Mouse (Mus musculus) heart, adult 2 months (tissue): ENCODE measurements around the gene Zfp704.

ENCODE experiments used
- CTCF ChIP-seq: fragments of 200-600 bp; IDR thresholded peaks from 2 replicates; pipeline ENCODE4 v1.8.1; 2022; ENCODE audit warnings: antibody characterized with exemption, mild to moderate bottlenecking, moderate library complexity
- POLR2A ChIP-seq: fragments of 200-500 bp; IDR thresholded peaks from 2 replicates; pipeline ENCODE4 v1.6.1; 2011; ENCODE audit warnings: mild to moderate bottlenecking, low read depth, low read length, control low read depth; ENCODE audit not compliant: insufficient read depth

GRCm38 (mm10) chr3:9563562-9563961, 46.3 kb downstream of the Zfp704 start:
- no peak for TF ChIP-seq CTCF
- TF ChIP-seq POLR2A = no peak
